Mouse (Mus musculus): ENCODE data around the gene Vmn2r118.

The Vmn2r118 gene

GRCm38 (mm10) chr17:55625092-55625491 lies at the start of gene Vmn2r118:
Gene Vmn2r118, minus strand, starts transcription at chr17:55625192.
- no peak for DNase-seq (ENCODE audit: low spot score in 2 of 2)

GRCm38 (mm10) chr17:55661099-55661498 lies 36.1 kb upstream of the Vmn2r118 start:
- DNase-seq (ENCODE audit: low spot score in 2 of 2): no peak

GRCm38 (mm10) chr17:55590838-55591237 lies 34.2 kb downstream of the Vmn2r118 start:
- no peak for DNase-seq (ENCODE audit: low spot score in 2 of 2)

GRCm38 (mm10) chr17:55561774-55562173 lies 63.2 kb downstream of the Vmn2r118 start:
- DNase-seq (ENCODE audit: low spot score in 2 of 2): no peak

GRCm38 (mm10) chr17:55548476-55548875 lies 76.5 kb downstream of the Vmn2r118 start:
- no peak for DNase-seq (ENCODE audit: low spot score in 2 of 2)
